Mouse (Mus musculus) MEL (cell line): ENCODE measurements at regions not wholly inside any gene's neighbourhood (a gene's known extent, or its start where the extent isn't known, plus 50 kb on each side); places are given as distances from the start of the nearest gene placed in this dataset.

Source experiments
- CHD2 ChIP-seq: IDR thresholded peaks from 2 replicates; pipeline ENCODE4 v1.6.1; 2011; ENCODE audit warnings: low read length, improper control_type of control experiment
- CTCF ChIP-seq, 3 experiments: IDR thresholded peaks in 2 of 3; conservative IDR thresholded peaks in 1 of 3; 2 replicates each; pipeline ENCODE4 v1.5.1; 2011 to 2012; ENCODE audit warnings: low read length in 3 of 3, low read depth in 2 of 3, mild to moderate bottlenecking in 2 of 3, improper control_type of control experiment in 1 of 3, inconsistent platforms in 1 of 3, mixed read lengths in 1 of 3, moderate library complexity in 1 of 3; ENCODE audit not compliant: control insufficient read depth in 1 of 3, insufficient read depth in 1 of 3, poor library complexity in 1 of 3, severe bottlenecking in 1 of 3
- E2F4 ChIP-seq: IDR thresholded peaks from 2 replicates; pipeline ENCODE4 v1.6.1; 2011; ENCODE audit warnings: low read depth, low read length, improper control_type of control experiment, borderline replicate concordance
- EP300 ChIP-seq, 2 experiments: IDR thresholded peaks; 2 replicates each; pipeline ENCODE4 v1.6.1; 2011; ENCODE audit warnings: improper control_type of control experiment in 2 of 2, low read length in 2 of 2, low read depth in 1 of 2, mild to moderate bottlenecking in 1 of 2
- GATA1 ChIP-seq: IDR thresholded peaks from 2 replicates; pipeline ENCODE4 v1.6.1; 2011; ENCODE audit warnings: low read depth, low read length, improper control_type of control experiment
- JUND ChIP-seq: IDR thresholded peaks from 2 replicates; pipeline ENCODE4 v1.6.1; 2011; ENCODE audit warnings: low read depth, mild to moderate bottlenecking, improper control_type of control experiment, low read length
- MAFK ChIP-seq: IDR thresholded peaks from 2 replicates; pipeline ENCODE4 v1.6.1; 2011; ENCODE audit warnings: low read depth, mild to moderate bottlenecking, low read length, improper control_type of control experiment, borderline replicate concordance
- MAX ChIP-seq: IDR thresholded peaks from 2 replicates; pipeline ENCODE4 v1.6.1; 2011; ENCODE audit warnings: low read length, improper control_type of control experiment
- MXI1 ChIP-seq: IDR thresholded peaks from 2 replicates; pipeline ENCODE4 v1.6.1; 2011; ENCODE audit warnings: mild to moderate bottlenecking, low read depth, low read length, improper control_type of control experiment
- POLR2A ChIP-seq, 2 experiments: IDR thresholded peaks; 2 replicates each; pipeline ENCODE4 v1.6.1; 2011 to 2012; ENCODE audit warnings: low read length in 2 of 2, mild to moderate bottlenecking in 2 of 2, control low read depth in 1 of 2, improper control_type of control experiment in 1 of 2, low read depth in 1 of 2, moderate library complexity in 1 of 2; ENCODE audit not compliant: control insufficient read depth in 1 of 2, insufficient read depth in 1 of 2, poor library complexity in 1 of 2
- SIN3A ChIP-seq: IDR thresholded peaks from 2 replicates; pipeline ENCODE4 v1.6.1; 2012; ENCODE audit warnings: low read length, improper control_type of control experiment, inconsistent platforms
- TAL1 ChIP-seq: IDR thresholded peaks from 2 replicates; pipeline ENCODE4 v1.6.1; 2012; ENCODE audit warnings: mild to moderate bottlenecking, inconsistent platforms, low read length, moderate library complexity, mixed read lengths
- TCF12 ChIP-seq: IDR thresholded peaks from 2 replicates; pipeline ENCODE4 v1.6.1; 2014; ENCODE audit warnings: low read depth, mild to moderate bottlenecking, inconsistent platforms, low read length, improper control_type of control experiment, moderate library complexity
- ZC3H11A ChIP-seq: IDR thresholded peaks from 2 replicates; pipeline ENCODE4 v1.6.1; 2012; ENCODE audit warnings: low read depth, mild to moderate bottlenecking, inconsistent platforms, low read length, improper control_type of control experiment

DNA sequence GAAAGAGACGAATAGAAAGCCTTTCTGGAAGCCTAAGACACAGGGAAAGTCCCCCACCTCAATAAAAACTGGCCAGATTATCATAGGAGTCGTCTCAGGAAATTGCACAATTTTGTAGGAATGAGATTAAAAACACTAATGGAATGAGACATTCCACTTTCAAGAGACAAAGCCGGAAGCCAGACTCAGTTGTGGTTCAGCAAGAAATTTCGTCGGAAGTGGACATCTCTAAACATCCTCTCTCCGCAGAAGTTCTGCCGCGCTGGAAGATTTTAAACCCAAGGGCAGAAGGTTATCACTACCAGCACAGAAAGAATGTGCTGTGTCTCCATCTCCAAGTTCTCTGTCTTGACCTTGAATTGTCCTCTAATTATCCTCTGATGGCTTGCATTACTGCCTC, 63.5 kb upstream of the Lnx1 start:
- TF ChIP-seq MXI1 (no peak), CTCF (IDR thresholded peaks at IDR 0.05 in 2 of 3, conservative IDR thresholded peaks at IDR 0.05 in 1 of 3; ENCODE audit: control insufficient read depth in 1 of 3, insufficient read depth in 1 of 3, low read depth in 2 of 3, low read length in 3 of 3, poor library complexity in 1 of 3, severe bottlenecking in 1 of 3) (no peak), ZC3H11A (no peak), GATA1 (no peak), TCF12 (no peak), TAL1 (no peak), MAFK (no peak), SIN3A (no peak), POLR2A (IDR thresholded peaks at IDR 0.05; ENCODE audit: control insufficient read depth in 1 of 2, insufficient read depth in 1 of 2, low read depth in 1 of 2, low read length in 2 of 2, poor library complexity in 1 of 2) (no peak), CHD2 (no peak), MAX (no peak), JUND (no peak), E2F4 (no peak), EP300 (IDR thresholded peaks at IDR 0.05; ENCODE audit: low read depth in 1 of 2, low read length in 2 of 2) (no peak)
